Mouse (Mus musculus) liver, adult 2 months (tissue): Measurements from ENCODE around the gene Znfx1.

Source experiments
- CTCF ChIP-seq: fragments of 200-500 bp; IDR thresholded peaks from 2 replicates; pipeline ENCODE4 v1.5.1; 2011; ENCODE audit warnings: low read depth, low read length, control low read depth
- POLR2A ChIP-seq: fragments of 200-500 bp; IDR thresholded peaks from 2 replicates; pipeline ENCODE4 v1.6.1; 2011; ENCODE audit warnings: low read length, control low read depth; ENCODE audit not compliant: insufficient read depth; ENCODE audit errors: extremely low read depth

DNA sequence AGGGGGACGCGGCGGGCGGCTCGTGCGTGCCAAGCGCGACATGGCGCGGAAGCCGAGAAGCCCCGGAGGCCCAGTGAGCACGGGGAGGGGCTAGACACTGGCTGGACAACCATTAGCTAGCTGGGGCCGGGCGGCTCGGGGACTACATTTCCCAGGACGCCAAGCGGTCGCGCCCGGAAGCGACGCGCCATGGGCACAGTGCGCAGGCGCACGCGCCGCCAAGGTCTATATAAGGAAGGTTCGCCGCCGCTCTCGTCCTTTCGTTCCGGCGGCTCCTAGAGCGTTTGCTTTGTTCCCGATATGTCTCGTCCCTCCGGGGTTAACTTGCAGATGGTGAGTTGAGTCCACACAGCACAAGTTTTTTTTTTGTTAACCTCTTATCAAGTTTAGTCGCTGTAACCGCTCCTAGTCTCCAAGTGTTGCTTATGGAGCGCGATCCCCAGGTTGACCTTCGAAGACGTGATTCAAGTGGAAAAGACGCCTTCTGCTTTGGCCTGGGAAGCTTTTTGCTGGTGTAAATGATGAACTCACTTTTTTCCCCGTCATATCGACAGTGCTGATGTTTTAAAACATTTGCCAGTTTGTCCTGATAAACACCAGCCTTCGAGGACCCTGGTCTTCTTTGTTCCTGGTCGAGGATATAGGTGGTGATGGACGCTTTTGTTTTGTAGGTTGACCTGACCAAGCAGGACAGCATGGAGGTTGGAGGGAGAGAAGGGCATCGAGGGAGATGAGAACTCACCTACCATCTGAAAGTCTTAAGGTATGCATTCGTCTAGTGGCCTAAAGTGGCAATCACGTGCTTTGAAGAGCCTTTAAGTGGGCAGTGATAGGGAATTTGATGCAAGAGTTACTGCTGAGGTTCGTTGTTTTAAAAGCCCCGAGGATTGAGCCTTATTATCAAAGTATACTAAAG lies at the start of gene Znfx1:
- TF ChIP-seq CTCF, result no peak
- peak; percentile 99 for TF ChIP-seq POLR2A
